Mouse (Mus musculus) thymus, adult 2 months (tissue): ENCODE results near the gene Smpd1. TPM values are rescaled to one million over a fixed set of nuclear protein-coding genes. Genes with fewer than 3 reads are reported as not detected.
A peak's percentile ranks its signal among the peaks of the same experiment; 100 is the strongest.

Experiments
- DNase-seq: peaks from one replicate; pipeline ENCODE4 v3.0.0; 2021
- H3K27ac ChIP-seq: fragments of 200-500 bp; 2 replicates; pipeline ENCODE4 v1.5.1; 2012; ENCODE audit warnings: low read length, control low read depth; ENCODE audit not compliant: control insufficient read depth, insufficient read depth
- H3K27me3 ChIP-seq: fragments of 200-500 bp; 2 replicates; pipeline ENCODE4 v1.6.1; 2012; ENCODE audit warnings: mild to moderate bottlenecking, low read length, moderate library complexity, mixed read lengths; ENCODE audit not compliant: control insufficient read depth, insufficient read depth
- H3K36me3 ChIP-seq: fragments of 200-500 bp; 2 replicates; pipeline ENCODE4 v1.6.1; 2012; ENCODE audit warnings: mild to moderate bottlenecking, low read length, moderate library complexity; ENCODE audit not compliant: control insufficient read depth, insufficient read depth
- H3K4me1 ChIP-seq: fragments of 200-500 bp; replicated peaks from 2 replicates; pipeline ENCODE4 v1.6.1; 2012; ENCODE audit warnings: low read length; ENCODE audit not compliant: control insufficient read depth, insufficient read depth
- H3K4me3 ChIP-seq: fragments of 200-500 bp; 2 replicates; pipeline ENCODE4 v1.5.1; 2012; ENCODE audit warnings: mild to moderate bottlenecking, low read length, control low read depth, moderate library complexity; ENCODE audit not compliant: control insufficient read depth, insufficient read depth
- CTCF ChIP-seq: fragments of 200-500 bp; IDR thresholded peaks from 2 replicates; pipeline ENCODE4 v1.5.1; 2012; ENCODE audit warnings: mild to moderate bottlenecking, control low read depth, low read length, moderate library complexity, borderline replicate concordance; ENCODE audit not compliant: control insufficient read depth, poor library complexity, insufficient read depth; ENCODE audit errors: extremely low read depth
- POLR2A ChIP-seq: fragments of 200-500 bp; IDR thresholded peaks from 2 replicates; pipeline ENCODE4 v1.6.1; 2012; ENCODE audit warnings: mild to moderate bottlenecking, low read length, control low read depth, moderate library complexity; ENCODE audit not compliant: control insufficient read depth, poor library complexity, insufficient read depth; ENCODE audit errors: extremely low read depth
- WGBS: fragments of 180-500 bp; shearing (Covaris S2); methylation state at CpG from one replicate; pipeline ENCODE4 v1.1.7; 2018; 5-methylcytosine and 5-hydroxymethylcytosine counted together
- polyA plus RNA-seq: library from polyadenylated mRNA; depleted of rRNA; stranded (reverse); fragments of >200 nt; gene quantifications from 2 replicates; pipeline ENCODE4 v1.2.3, GENCODE M21; 2012

Smpd1 gene
- polyA plus RNA-seq, 1 experiment, result 47.7 TPM

DNA sequence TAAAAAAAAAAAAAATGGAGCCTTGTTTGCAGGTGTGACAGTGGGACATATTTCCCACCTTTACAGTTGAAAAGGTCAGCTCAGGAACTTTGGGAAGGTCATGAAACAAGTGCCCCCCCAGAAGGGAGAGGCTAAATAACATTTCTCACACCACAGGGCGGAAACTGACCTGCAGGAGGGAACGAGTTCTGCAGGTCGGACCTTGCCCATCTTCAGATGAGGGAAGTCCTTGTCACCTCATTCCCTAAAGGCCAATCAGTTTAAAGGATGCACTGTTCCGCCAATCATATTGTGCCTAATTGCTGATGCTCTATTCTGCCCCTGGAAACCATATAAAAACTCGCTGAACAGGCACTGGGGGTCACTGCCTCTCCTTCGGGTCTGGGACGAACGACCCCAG, 8.2 kb upstream of the Smpd1 start:
- no peaks in the 10 kb centered on the region for H3K36me3 ChIP-seq
- H3K4me3 ChIP-seq, result no peak overlapping the region
- DNase-seq, result no peak
- no peak overlapping the region for H3K27ac ChIP-seq
- no peaks in the 10 kb centered on the region for H3K4me1 ChIP-seq
- TF ChIP-seq POLR2A (no peak), CTCF (no peak)
- 83% methylated on average over 8 of the region's 8 CpGs for WGBS
- no peaks in the 10 kb centered on the region for H3K27me3 ChIP-seq

DNA sequence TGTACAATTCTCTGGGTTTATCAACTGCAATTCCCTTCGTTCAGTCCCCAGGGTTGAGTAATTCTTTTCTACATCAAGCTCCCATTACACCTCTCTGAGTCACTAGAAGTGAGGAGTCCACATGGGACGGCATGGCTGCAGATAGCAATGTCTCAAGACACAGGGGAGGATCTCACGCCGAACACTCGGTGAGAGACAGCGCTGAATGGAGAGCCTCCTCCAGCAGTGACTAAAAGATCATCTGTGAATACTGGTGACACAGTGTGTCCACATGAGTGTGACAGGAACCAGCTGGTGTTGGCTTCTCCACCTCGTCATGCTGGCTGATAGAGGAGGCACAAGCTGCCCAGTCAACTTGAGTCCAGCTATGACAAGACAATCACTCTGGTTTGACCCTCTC, 6.2 kb upstream of the Smpd1 start:
- TF ChIP-seq POLR2A (no peak), CTCF (no peak)
- no peaks in the 10 kb centered on the region for H3K27me3 ChIP-seq
- H3K4me3 ChIP-seq, result no peak overlapping the region
- WGBS, result 91% methylated on average over 7 of the region's 7 CpGs
- no peak for DNase-seq
- H3K4me1 ChIP-seq, result no peaks in the 10 kb centered on the region
- no peaks in the 10 kb centered on the region for H3K36me3 ChIP-seq
- no peak overlapping the region for H3K27ac ChIP-seq

DNA sequence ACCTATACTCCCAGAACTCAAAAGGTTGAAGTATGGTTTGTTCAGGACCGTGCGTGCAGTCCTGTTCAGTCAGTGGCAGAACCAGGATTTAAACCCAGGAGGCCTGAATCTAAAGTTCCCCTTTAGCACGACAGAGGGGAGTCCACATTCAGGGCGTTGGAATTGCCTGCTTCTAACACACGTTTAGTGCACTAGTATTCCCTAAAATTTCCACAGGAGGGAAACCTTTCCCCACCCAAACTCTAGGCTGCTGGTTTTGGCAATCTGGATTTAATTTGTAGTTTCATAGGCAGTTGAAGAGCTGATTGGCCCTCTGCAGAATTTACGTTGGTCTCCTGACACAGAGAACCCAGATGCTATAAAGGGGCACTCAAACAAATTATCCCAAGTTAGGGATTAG, 5.1 kb upstream of the Smpd1 start:
- no peak for DNase-seq
- WGBS, result 61% methylated on average over 6 of the region's 6 CpGs
- Histone ChIP-seq H3K27ac (no peak overlapping the region), H3K36me3 (no peaks in the 10 kb centered on the region), H3K4me1 (peaks cover 3% of the 10 kb centered on the region; the same call in 1 of the 2 replicates), H3K27me3 (no peaks in the 10 kb centered on the region), H3K4me3 (no peak overlapping the region)
- TF ChIP-seq CTCF (no peak), POLR2A (no peak)

DNA sequence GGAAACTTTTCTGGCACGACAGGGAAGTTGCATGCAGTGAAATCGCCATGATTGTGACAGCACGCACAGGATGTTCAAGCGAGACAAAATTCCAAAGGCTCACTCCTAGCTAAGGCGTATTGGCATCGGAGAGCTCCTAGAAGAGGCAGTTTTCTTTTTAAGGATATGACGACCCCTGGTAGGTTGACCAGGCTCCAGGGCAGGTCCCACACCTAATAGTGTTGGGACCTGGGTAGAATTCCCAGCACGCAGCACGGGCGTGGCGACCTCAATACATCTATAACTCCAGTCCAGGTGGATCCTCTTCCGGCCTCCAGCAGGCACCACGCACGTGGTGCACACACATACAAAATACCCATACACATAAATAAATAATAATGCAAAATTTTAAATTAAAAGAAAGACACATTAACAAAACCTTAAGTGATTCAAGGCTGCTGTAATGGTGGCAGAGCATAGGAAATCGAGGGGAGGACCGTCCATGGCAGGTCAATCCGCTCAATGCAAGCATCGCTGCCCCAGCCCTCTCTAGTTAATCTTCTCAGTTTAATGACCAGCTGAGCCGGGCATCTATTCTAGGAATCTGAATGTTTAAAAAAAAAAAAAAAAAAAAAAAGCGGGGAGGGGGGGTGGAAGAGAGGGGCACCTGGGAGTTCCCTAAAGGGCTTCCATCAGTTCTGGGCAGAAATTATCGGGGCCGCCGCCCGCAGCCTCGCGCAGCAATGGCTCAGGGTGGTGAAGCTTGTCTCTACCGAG, 526 bp upstream of the Smpd1 start:
- 47% methylated on average over 27 of the region's 27 CpGs for WGBS
- Histone ChIP-seq H3K27ac (no peak overlapping the region), H3K27me3 (no peaks in the 10 kb centered on the region), H3K36me3 (no peaks in the 10 kb centered on the region; the same call in 1 of the 2 replicates), H3K4me1 (peaks cover 16% of the 10 kb centered on the region), H3K4me3 (peak overlapping the region; percentile 76)
- DNase-seq, result no peak
- no peak for TF ChIP-seq POLR2A
- no peak for TF ChIP-seq CTCF

DNA sequence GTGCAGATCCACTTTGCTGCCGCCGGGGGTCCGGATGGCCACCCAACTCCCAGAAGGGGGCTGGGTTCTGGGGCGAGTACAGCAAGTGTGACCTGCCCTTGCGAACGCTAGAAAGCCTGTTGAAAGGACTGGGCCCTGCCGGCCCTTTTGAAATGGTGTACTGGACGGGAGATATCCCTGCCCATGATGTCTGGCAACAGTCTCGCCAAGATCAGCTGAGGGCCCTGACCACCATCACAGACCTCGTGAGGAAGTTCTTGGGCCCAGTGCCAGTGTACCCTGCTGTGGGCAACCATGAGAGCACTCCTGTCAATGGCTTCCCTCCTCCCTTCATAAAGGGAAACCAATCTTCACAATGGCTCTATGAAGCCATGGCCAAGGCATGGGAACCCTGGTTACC, 1.4 kb downstream of the Smpd1 start:
- 87% methylated on average over 10 of the region's 10 CpGs for WGBS
- Histone ChIP-seq H3K4me1 (peaks cover 22% of the 10 kb centered on the region), H3K4me3 (no peak overlapping the region), H3K36me3 (no peaks in the 10 kb centered on the region; the same call in 1 of the 2 replicates), H3K27ac (no peak overlapping the region), H3K27me3 (no peaks in the 10 kb centered on the region)
- TF ChIP-seq POLR2A, result no peak
- TF ChIP-seq CTCF, result no peak; the same call in 1 of the 2 replicates
- DNase-seq, result no peak

DNA sequence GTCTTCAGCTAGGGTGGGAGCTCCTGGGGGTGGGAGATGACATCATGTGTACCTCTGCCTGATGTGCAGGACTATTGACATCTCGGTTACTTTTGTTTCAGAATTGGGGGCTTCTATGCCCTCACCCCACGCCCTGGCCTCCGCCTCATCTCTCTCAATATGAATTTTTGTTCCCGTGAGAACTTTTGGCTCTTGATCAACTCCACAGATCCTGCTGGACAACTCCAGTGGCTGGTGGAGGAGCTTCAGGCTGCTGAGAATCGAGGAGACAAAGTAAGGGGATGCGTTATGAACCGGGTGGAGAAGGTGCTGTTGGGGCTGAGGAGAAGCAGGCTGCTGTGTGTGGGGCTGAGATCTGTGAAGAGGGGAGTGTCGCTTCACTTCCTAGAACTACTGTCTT, 2.2 kb downstream of the Smpd1 start:
- TF ChIP-seq CTCF (no peak), POLR2A (no peak)
- DNase-seq, result no peak
- no peaks in the 10 kb centered on the region for H3K27me3 ChIP-seq
- H3K36me3 ChIP-seq, result no peaks in the 10 kb centered on the region; the same call in 1 of the 2 replicates
- WGBS, result 94% methylated on average over 8 of the region's 8 CpGs
- no peak overlapping the region for H3K27ac ChIP-seq
- peaks cover 22% of the 10 kb centered on the region for H3K4me1 ChIP-seq
- no peak overlapping the region for H3K4me3 ChIP-seq

DNA sequence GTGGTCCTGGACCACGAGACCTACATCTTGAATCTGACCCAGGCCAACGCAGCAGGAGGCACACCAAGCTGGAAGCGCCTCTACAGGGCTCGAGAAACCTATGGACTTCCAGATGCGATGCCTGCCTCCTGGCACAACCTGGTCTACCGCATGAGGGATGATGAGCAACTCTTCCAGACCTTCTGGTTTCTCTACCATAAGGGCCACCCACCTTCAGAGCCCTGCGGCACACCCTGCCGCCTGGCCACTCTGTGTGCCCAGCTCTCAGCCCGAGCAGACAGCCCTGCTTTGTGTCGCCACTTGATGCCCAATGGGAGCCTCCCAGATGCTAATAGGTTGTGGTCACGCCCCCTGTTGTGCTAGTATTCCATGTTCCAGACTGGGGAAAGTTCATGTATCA, 3.5 kb downstream of the Smpd1 start:
- Histone ChIP-seq H3K36me3 (no peaks in the 10 kb centered on the region; the same call in 1 of the 2 replicates), H3K4me1 (peaks cover 22% of the 10 kb centered on the region), H3K4me3 (no peak overlapping the region), H3K27me3 (no peaks in the 10 kb centered on the region), H3K27ac (no peak overlapping the region)
- no peak for TF ChIP-seq CTCF
- TF ChIP-seq POLR2A, result no peak
- no peak for DNase-seq
- WGBS, result 97% methylated on average over 11 of the region's 11 CpGs
